Mouse (Mus musculus) embryonic facial prominence, embryonic 14.5 days (tissue): ENCODE data around the gene Cryba1. TPM values are rescaled to one million over a fixed set of nuclear protein-coding genes. Genes with fewer than 3 reads are reported as not detected.
A peak's percentile ranks its signal among the peaks of the same experiment; 100 is the strongest.

Experiments
- ATAC-seq: fragments of 200-750 bp; cut with Nextera tagmentation; 2 replicates; pipeline ENCODE4 v1.8.0; 2017; ENCODE audit warnings: low read depth, moderate number of reproducible peaks, moderate TSS enrichment
- DNase-seq: peaks from one replicate; pipeline ENCODE4 v3.0.0-alpha.2; 2015; ENCODE audit warnings: low spot score
- H3K27ac ChIP-seq: fragments of 300-500 bp; sonication (generic); replicated peaks from 2 replicates; pipeline ENCODE4 v1.5.1; 2014; ENCODE audit warnings: low read depth, mild to moderate bottlenecking, low read length, moderate library complexity
- H3K27me3 ChIP-seq: fragments of 300-500 bp; sonication (generic); replicated peaks from 2 replicates; pipeline ENCODE4 v1.6.1; 2014; ENCODE audit warnings: low read length; ENCODE audit not compliant: control insufficient read depth, insufficient read depth
- H3K36me3 ChIP-seq: fragments of 300-500 bp; sonication (generic); 2 replicates; pipeline ENCODE4 v1.6.1; 2014; ENCODE audit warnings: low read length, mixed read lengths; ENCODE audit not compliant: control insufficient read depth, insufficient read depth
- H3K4me1 ChIP-seq: fragments of 300-500 bp; sonication (generic); 2 replicates; pipeline ENCODE4 v1.6.1; 2014; ENCODE audit warnings: antibody characterized with exemption, low read length; ENCODE audit not compliant: control insufficient read depth, insufficient read depth
- H3K4me2 ChIP-seq: fragments of 300-500 bp; sonication (generic); 2 replicates; pipeline ENCODE4 v1.6.1; 2014; ENCODE audit warnings: low read depth, mild to moderate bottlenecking, low read length, moderate library complexity, mixed read lengths
- H3K4me3 ChIP-seq: fragments of 300-500 bp; sonication (generic); 2 replicates; pipeline ENCODE4 v1.5.1; 2014; ENCODE audit warnings: low read depth, mild to moderate bottlenecking, low read length
- H3K9ac ChIP-seq: fragments of 300-500 bp; sonication (generic); 2 replicates; pipeline ENCODE4 v1.6.1; 2014; ENCODE audit warnings: low read depth, mild to moderate bottlenecking, low read length, moderate library complexity, mixed read lengths
- H3K9me3 ChIP-seq: fragments of 300-500 bp; sonication (generic); 2 replicates; pipeline ENCODE4 v1.6.1; 2016; ENCODE audit warnings: low read length; ENCODE audit not compliant: control insufficient read depth
- WGBS: fragments of 180-500 bp; shearing (Covaris S2); extraction: QIAGEN DNeasy Blood & Tissue Kit; methylation state at CpG from one replicate; pipeline ENCODE4 v1.1.7; 2014; 5-methylcytosine and 5-hydroxymethylcytosine counted together
- polyA plus RNA-seq: library from polyadenylated mRNA; unstranded; fragments of >200 nt; fragmentation: Nextera tagmentation; extraction: Ambion mirVana; gene quantifications from 2 replicates; pipeline ENCODE4 v1.2.1, GENCODE M21; 2014

The Cryba1 gene
- not detected in 2 replicates for polyA plus RNA-seq

GRCm38 (mm10) chr11:77725183-77725582, at the start of gene Cryba1:
Cryba1 (minus strand) TSS chr11:77725283.
- no peak for DNase-seq
- no peak for ATAC-seq
- H3K27ac ChIP-seq: no peak within 1 kb of the TSS
- no peak within 1 kb of the TSS for H3K9ac ChIP-seq
- 56% methylated on average over 7 of the region's 7 CpGs for WGBS
- H3K4me1 ChIP-seq: no peaks in the 10 kb centered on the region
- H3K27me3 ChIP-seq: no peaks in the 10 kb centered on the region
- H3K9me3 ChIP-seq: no peaks in the 10 kb centered on the region
- H3K36me3 ChIP-seq: no peaks in the 10 kb centered on the region
- no peak within 1 kb of the TSS for H3K4me2 ChIP-seq
- no peak within 1 kb of the TSS for H3K4me3 ChIP-seq

- H3K4me2 ChIP-seq: no peak overlapping the region
- H3K9me3 ChIP-seq: no peaks in the 10 kb centered on the region
- H3K4me1 ChIP-seq: no peaks in the 10 kb centered on the region
- H3K36me3 ChIP-seq: no peaks in the 10 kb centered on the region
- no peak for DNase-seq
- no peak overlapping the region; the same call in 1 of the 2 replicates for H3K27ac ChIP-seq
- no peaks in the 10 kb centered on the region for H3K27me3 ChIP-seq
- ATAC-seq: no peak
- H3K4me3 ChIP-seq: no peak overlapping the region
- WGBS: 54% methylated on average over 8 of the region's 8 CpGs
- H3K9ac ChIP-seq: no peak overlapping the region
Observed at GRCm38 (mm10) chr11:77771879-77772713, 47.0 kb upstream of the Cryba1 start.

GRCm38 (mm10) chr11:77770346-77770745, 45.3 kb upstream of the Cryba1 start:
- H3K4me3 ChIP-seq: no peak overlapping the region
- H3K4me1 ChIP-seq: peaks cover 14% of the 10 kb centered on the region
- no peak overlapping the region for H3K4me2 ChIP-seq
- ATAC-seq: no peak
- H3K9ac ChIP-seq: no peak overlapping the region
- H3K27me3 ChIP-seq: no peaks in the 10 kb centered on the region
- H3K9me3 ChIP-seq: no peaks in the 10 kb centered on the region
- H3K27ac ChIP-seq: no peak overlapping the region
- H3K36me3 ChIP-seq: no peaks in the 10 kb centered on the region
- DNase-seq: no peak
- 79% methylated on average over 8 of the region's 8 CpGs for WGBS

GRCm38 (mm10) chr11:77769496-77769895, 44.4 kb upstream of the Cryba1 start:
- no peak for ATAC-seq
- no peak for DNase-seq
- Histone ChIP-seq H3K27me3 (no peaks in the 10 kb centered on the region), H3K4me3 (no peak overlapping the region), H3K9ac (no peak overlapping the region), H3K4me1 (peaks cover 20% of the 10 kb centered on the region), H3K36me3 (no peaks in the 10 kb centered on the region), H3K9me3 (no peaks in the 10 kb centered on the region), H3K27ac (no peak overlapping the region), H3K4me2 (no peak overlapping the region)
- 75% methylated on average over 4 of the region's 4 CpGs for WGBS

GRCm38 (mm10) chr11:77766351-77767001, 41.4 kb upstream of the Cryba1 start:
- Histone ChIP-seq H3K27ac (peak overlapping the region; percentile 52; the same call in 1 of the 2 replicates), H3K4me3 (peak overlapping the region; percentile 37), H3K4me2 (peak overlapping the region; percentile 72), H3K9me3 (no peaks in the 10 kb centered on the region), H3K4me1 (peaks cover 29% of the 10 kb centered on the region), H3K36me3 (no peaks in the 10 kb centered on the region), H3K27me3 (no peaks in the 10 kb centered on the region; the same call in 1 of the 2 replicates), H3K9ac (peak overlapping the region; percentile 59)
- WGBS: 4% methylated on average over 30 of the region's 35 CpGs
- DNase-seq: peak; percentile 61
- ATAC-seq: peak; percentile 38; the same call in 1 of the 2 replicates

- WGBS: 48% methylated on average over 4 of the region's 4 CpGs
- H3K4me3 ChIP-seq: no peak overlapping the region
Observed at GRCm38 (mm10) chr11:77765459-77765777, 40.3 kb upstream of the Cryba1 start.

GRCm38 (mm10) chr11:77764694-77765458, 39.8 kb upstream of the Cryba1 start:
- no peak overlapping the region for H3K27ac ChIP-seq
- H3K9me3 ChIP-seq: no peaks in the 10 kb centered on the region
- no peaks in the 10 kb centered on the region; the same call in 1 of the 2 replicates for H3K27me3 ChIP-seq
- 44% methylated on average over 8 of the region's 9 CpGs for WGBS
- peak; percentile 32 for DNase-seq
- H3K4me2 ChIP-seq: peak overlapping the region; percentile 71
- peaks cover 29% of the 10 kb centered on the region for H3K4me1 ChIP-seq
- no peak for ATAC-seq
- H3K4me3 ChIP-seq: peak overlapping the region; percentile 92; the same call in 1 of the 2 replicates
- H3K9ac ChIP-seq: no peak overlapping the region
- H3K36me3 ChIP-seq: no peaks in the 10 kb centered on the region

More at GRCm38 (mm10) chr11:77765459-77765777, 40.3 kb upstream of the Cryba1 start:
- Histone ChIP-seq H3K4me2 (peak overlapping the region; percentile 72), H3K27ac (no peak overlapping the region), H3K9me3 (no peaks in the 10 kb centered on the region), H3K27me3 (no peaks in the 10 kb centered on the region; the same call in 1 of the 2 replicates), H3K4me1 (peaks cover 29% of the 10 kb centered on the region), H3K36me3 (no peaks in the 10 kb centered on the region), H3K9ac (no peak overlapping the region)
- ATAC-seq (no peak), DNase-seq (no peak)

GRCm38 (mm10) chr11:77763673-77764340, 38.7 kb upstream of the Cryba1 start:
- Histone ChIP-seq H3K4me2 (peak overlapping the region; percentile 71), H3K9me3 (no peaks in the 10 kb centered on the region), H3K27me3 (no peaks in the 10 kb centered on the region; the same call in 1 of the 2 replicates), H3K27ac (peak overlapping the region; percentile 85), H3K4me3 (peak overlapping the region; percentile 92), H3K36me3 (no peaks in the 10 kb centered on the region), H3K4me1 (peaks cover 29% of the 10 kb centered on the region), H3K9ac (peak overlapping the region; percentile 96)
- ATAC-seq: peak; percentile 41
- 4% methylated on average over 25 of the region's 26 CpGs for WGBS
- peak; percentile 82 for DNase-seq
